ENCODE assay signal across 1 mouse cellular context in genomic region chr16:30448169-30448568, GRCm38 (mm10).
TF ChIP-seq lines count a peak whose summit lies in the region.

No protein-coding gene starts in this region.

TF ChIP-seq in MEL, 35 proteins besides CTCF, POLR2A, EP300 and RAD21 (continued from another document):
- TF ChIP-seq BHLHE40 (IDR thresholded peaks at IDR 0.05; ENCODE audit: borderline replicate concordance, low read depth, low read length) (no peak), CHD2 (IDR thresholded peaks at IDR 0.05; ENCODE audit: low read length) (no peak), MAZ (IDR thresholded peaks at IDR 0.05; ENCODE audit: low read depth, low read length) (0 out of 2 replicates have a peak, but pooled peaks have one; percentile 24), ZNF384 (IDR thresholded peaks at IDR 0.05; ENCODE audit: low read depth, low read length) (no peak), RCOR1 (IDR thresholded peaks at IDR 0.05; ENCODE audit: low read depth, low read length) (no peak)
